Mouse (Mus musculus) liver, embryonic 16.5 days (tissue): ENCODE measurements around the gene Chchd5. TPM values are rescaled to one million over a fixed set of nuclear protein-coding genes. Genes with fewer than 3 reads are reported as not detected.

Source experiments
- ATAC-seq: fragments of 200-750 bp; cut with Nextera tagmentation; 2 replicates; pipeline ENCODE4 v1.8.0; 2017; ENCODE audit warnings: low read depth, mild to moderate bottlenecking, moderate number of reproducible peaks, moderate library complexity
- H3K27ac ChIP-seq: fragments of 300-500 bp; sonication (generic); 2 replicates; pipeline ENCODE4 v1.5.1; 2014; ENCODE audit warnings: mild to moderate bottlenecking, low read length
- H3K27me3 ChIP-seq: fragments of 300-500 bp; sonication (generic); 2 replicates; pipeline ENCODE4 v1.6.1; 2014; ENCODE audit warnings: low read depth, low read length, mixed read lengths; ENCODE audit not compliant: control insufficient read depth, insufficient read depth
- H3K36me3 ChIP-seq: fragments of 300-500 bp; sonication (generic); 2 replicates; pipeline ENCODE4 v1.6.1; 2014; ENCODE audit warnings: mild to moderate bottlenecking; ENCODE audit not compliant: control insufficient read depth, insufficient read depth
- H3K4me1 ChIP-seq: fragments of 300-500 bp; sonication (generic); 2 replicates; pipeline ENCODE4 v1.6.1; 2014; ENCODE audit warnings: low read depth, low read length, mixed read lengths; ENCODE audit not compliant: control insufficient read depth
- H3K4me2 ChIP-seq: fragments of 300-500 bp; sonication (generic); 2 replicates; pipeline ENCODE4 v1.6.1; 2014; ENCODE audit warnings: low read depth, low read length, mixed read lengths
- H3K4me3 ChIP-seq: fragments of 300-500 bp; sonication (generic); 2 replicates; pipeline ENCODE4 v1.5.1; 2014; ENCODE audit warnings: low read depth, mild to moderate bottlenecking, low read length
- H3K9ac ChIP-seq: fragments of 300-500 bp; sonication (generic); 2 replicates; pipeline ENCODE4 v1.6.1; 2014; ENCODE audit warnings: low read depth, low read length
- H3K9me3 ChIP-seq: fragments of 300-500 bp; sonication (generic); replicated peaks from 2 replicates; pipeline ENCODE4 v1.6.1; 2016; ENCODE audit warnings: low read length; ENCODE audit not compliant: control insufficient read depth
- WGBS: fragments of 180-500 bp; shearing (Covaris S2); extraction: QIAGEN DNeasy Blood & Tissue Kit; methylation state at CpG from one replicate; pipeline ENCODE4 v1.1.7; 2014; ENCODE audit not compliant: insufficient replicate concordance; 5-methylcytosine and 5-hydroxymethylcytosine counted together
- polyA plus RNA-seq: library from polyadenylated mRNA; unstranded; fragments of >200 nt; fragmentation: Nextera tagmentation; extraction: Ambion mirVana; gene quantifications from 2 replicates; pipeline ENCODE4 v1.2.1, GENCODE M21; 2015

Chchd5 gene
- polyA plus RNA-seq, 1 experiment from 2014 or later: 10.1 TPM

GRCm38 (mm10) chr2:129175636-129176035 lies 46.1 kb downstream of the Chchd5 start:
- 11% methylated on average over 2 of the region's 2 CpGs for WGBS
- Histone ChIP-seq H3K4me2 (no peak overlapping the region), H3K4me3 (no peak overlapping the region), H3K9me3 (no peaks in the 10 kb centered on the region), H3K36me3 (no peaks in the 10 kb centered on the region), H3K27ac (no peak overlapping the region), H3K9ac (no peak overlapping the region), H3K4me1 (no peaks in the 10 kb centered on the region), H3K27me3 (no peaks in the 10 kb centered on the region)
- ATAC-seq: no peak

DNA sequence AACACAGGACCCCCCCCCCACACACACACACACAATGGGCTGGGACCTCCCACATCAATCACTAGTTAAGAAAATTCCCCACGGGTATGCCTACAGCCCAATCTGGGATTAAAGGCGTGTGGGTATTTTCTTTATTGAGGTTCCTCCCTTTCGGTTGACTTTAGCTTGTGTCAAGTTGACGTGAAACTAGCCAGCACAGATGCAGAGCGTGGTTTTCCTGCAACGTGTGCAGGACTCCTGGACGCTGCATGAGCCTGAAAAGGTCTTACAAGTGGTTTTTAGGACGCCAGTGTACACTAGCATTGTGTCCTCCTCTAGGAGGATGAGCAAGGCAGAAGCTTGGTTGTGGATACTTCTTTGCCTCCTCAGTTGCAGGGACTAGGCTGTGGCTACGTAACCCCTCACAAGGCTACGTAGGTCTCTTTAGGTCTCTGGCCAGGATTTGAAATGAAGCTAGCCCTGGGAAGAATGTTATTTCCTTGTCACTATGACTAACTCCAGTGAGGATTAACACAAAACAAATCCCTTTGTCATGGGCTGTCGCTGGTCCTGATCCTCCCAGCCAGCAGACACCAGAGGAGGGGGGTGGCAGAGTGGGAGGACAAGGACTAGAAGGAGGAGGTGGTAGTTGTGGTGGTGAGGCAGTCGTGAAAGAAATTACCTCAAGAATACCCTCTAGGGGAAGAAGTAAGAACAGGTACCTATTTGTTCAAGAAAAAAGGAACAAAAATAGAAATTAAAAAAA lies 47.3 kb downstream of the Chchd5 start:
- H3K4me2 ChIP-seq: no peak overlapping the region
- no peak overlapping the region for H3K27ac ChIP-seq
- WGBS: 64% methylated on average over 12 of the region's 12 CpGs
- no peaks in the 10 kb centered on the region for H3K27me3 ChIP-seq
- no peaks in the 10 kb centered on the region for H3K36me3 ChIP-seq
- no peak overlapping the region for H3K4me3 ChIP-seq
- no peak overlapping the region for H3K9ac ChIP-seq
- H3K4me1 ChIP-seq: no peaks in the 10 kb centered on the region
- no peak for ATAC-seq
- no peaks in the 10 kb centered on the region for H3K9me3 ChIP-seq

DNA sequence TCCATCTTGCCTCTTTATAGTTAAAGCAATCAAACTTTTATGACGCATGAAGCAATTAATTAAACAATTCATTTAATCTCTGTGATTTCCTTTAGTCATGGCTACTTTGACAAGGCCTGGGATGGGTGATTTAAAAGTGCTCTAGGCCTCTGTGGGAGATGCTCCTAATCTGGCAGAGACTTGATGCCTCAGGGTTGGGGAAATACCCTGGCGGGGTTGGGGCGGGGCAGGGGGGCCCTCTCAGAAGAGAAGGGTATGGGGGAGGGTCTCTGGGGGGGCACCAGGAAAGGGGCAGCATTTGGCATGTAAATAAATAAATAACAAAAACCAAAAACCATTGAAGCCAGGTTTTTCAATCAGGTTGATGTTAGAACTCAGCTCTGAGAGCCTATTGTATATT lies 48.2 kb downstream of the Chchd5 start:
- Histone ChIP-seq H3K9me3 (no peaks in the 10 kb centered on the region), H3K4me1 (no peaks in the 10 kb centered on the region), H3K9ac (no peak overlapping the region), H3K27ac (no peak overlapping the region), H3K4me3 (no peak overlapping the region), H3K27me3 (no peaks in the 10 kb centered on the region), H3K4me2 (no peak overlapping the region), H3K36me3 (no peaks in the 10 kb centered on the region)
- 52% methylated on average over 3 of the region's 3 CpGs for whole genome bisulfite sequencing
- ATAC-seq: no peak

GRCm38 (mm10) chr2:129178182-129178908 lies 48.8 kb downstream of the Chchd5 start:
- H3K27ac ChIP-seq: no peak overlapping the region
- H3K4me1 ChIP-seq: no peaks in the 10 kb centered on the region
- no peaks in the 10 kb centered on the region for H3K36me3 ChIP-seq
- no peak overlapping the region for H3K4me2 ChIP-seq
- H3K4me3 ChIP-seq: no peak overlapping the region
- no peaks in the 10 kb centered on the region for H3K27me3 ChIP-seq
- no peaks in the 10 kb centered on the region for H3K9me3 ChIP-seq
- no peak overlapping the region for H3K9ac ChIP-seq
- ATAC-seq: no peak
- WGBS: 45% methylated on average over 10 of the region's 10 CpGs

GRCm38 (mm10) chr2:129179946-129180853 lies 50.7 kb downstream of the Chchd5 start:
- Histone ChIP-seq H3K4me2 (no peak overlapping the region), H3K27ac (no peak overlapping the region), H3K9me3 (no peaks in the 10 kb centered on the region), H3K4me1 (no peaks in the 10 kb centered on the region), H3K4me3 (no peak overlapping the region), H3K36me3 (no peaks in the 10 kb centered on the region), H3K27me3 (no peaks in the 10 kb centered on the region), H3K9ac (no peak overlapping the region)
- no peak for ATAC-seq
- WGBS: 28% methylated on average over 8 of the region's 8 CpGs

DNA sequence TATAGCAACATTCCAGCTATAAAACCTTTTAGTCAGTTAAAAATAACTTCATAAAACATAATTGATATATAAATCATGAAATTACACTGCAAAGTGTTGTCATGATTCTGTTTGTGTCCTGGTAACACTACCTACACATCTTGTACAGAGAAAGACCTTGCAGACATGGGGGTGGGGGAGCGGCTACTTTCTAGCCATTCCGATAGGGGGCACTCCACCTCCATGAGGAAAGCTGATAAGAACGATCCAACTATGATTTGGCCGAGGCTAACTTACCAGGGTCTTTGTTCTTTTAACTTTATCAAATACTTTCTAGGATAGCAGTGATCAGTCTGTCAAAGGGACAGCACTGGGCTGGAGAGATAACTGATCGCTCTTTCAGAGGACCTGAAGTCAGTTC lies 52.0 kb downstream of the Chchd5 start:
- H3K9ac ChIP-seq: no peak overlapping the region
- no peak for ATAC-seq
- WGBS: 52% methylated on average over 5 of the region's 5 CpGs

GRCm38 (mm10) chr2:129182412-129182811 lies 52.9 kb downstream of the Chchd5 start:
- no peak overlapping the region for H3K9ac ChIP-seq
- H3K36me3 ChIP-seq: no peaks in the 10 kb centered on the region
- H3K9me3 ChIP-seq: no peaks in the 10 kb centered on the region
- 91% methylated on average over 1 of the region's 1 CpGs for WGBS
- no peak overlapping the region for H3K4me3 ChIP-seq
- H3K27me3 ChIP-seq: no peaks in the 10 kb centered on the region
- ATAC-seq: no peak
- no peak overlapping the region for H3K27ac ChIP-seq
- peaks cover 3% of the 10 kb centered on the region; the same call in 1 of the 2 replicates for H3K4me1 ChIP-seq
- no peak overlapping the region for H3K4me2 ChIP-seq

More for the DNA sequence above, 52.0 kb downstream of the Chchd5 start:
- H3K4me1 ChIP-seq: peaks cover 2% of the 10 kb centered on the region; the same call in 1 of the 2 replicates
- H3K36me3 ChIP-seq: no peaks in the 10 kb centered on the region
- no peak overlapping the region for H3K4me3 ChIP-seq
- H3K27me3 ChIP-seq: no peaks in the 10 kb centered on the region
- no peak overlapping the region for H3K4me2 ChIP-seq
- no peak overlapping the region for H3K27ac ChIP-seq
- H3K9me3 ChIP-seq: no peaks in the 10 kb centered on the region

DNA sequence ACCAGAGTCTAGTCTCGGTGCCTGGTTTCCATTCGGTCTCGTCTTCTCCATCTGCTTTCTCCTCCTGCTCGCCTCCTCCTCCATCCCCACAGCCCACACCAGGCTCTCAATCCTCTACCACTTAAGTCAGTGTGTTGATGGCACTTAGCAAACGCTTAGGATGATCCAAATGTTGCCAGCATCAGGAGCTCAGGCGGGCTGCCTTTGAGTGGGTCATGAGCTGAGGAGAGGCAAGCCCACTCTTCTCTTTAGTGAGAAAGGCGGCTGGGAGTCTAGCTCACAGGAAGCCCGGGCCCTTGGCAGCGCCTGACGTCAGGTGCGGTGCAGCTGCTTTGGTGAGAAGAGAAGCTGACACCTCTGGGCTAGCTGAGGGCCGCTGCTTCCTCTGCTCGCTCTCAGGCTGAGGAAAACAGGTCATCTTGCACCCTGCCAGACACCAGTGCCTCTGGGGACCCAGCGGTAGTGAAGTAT lies 54.1 kb downstream of the Chchd5 start:
- Histone ChIP-seq H3K4me1 (peaks cover 3% of the 10 kb centered on the region; the same call in 1 of the 2 replicates), H3K9ac (no peak overlapping the region), H3K36me3 (no peaks in the 10 kb centered on the region), H3K27me3 (no peaks in the 10 kb centered on the region), H3K27ac (no peak overlapping the region), H3K4me2 (no peak overlapping the region), H3K4me3 (no peak overlapping the region), H3K9me3 (no peaks in the 10 kb centered on the region)
- no peak for ATAC-seq
- WGBS: 44% methylated on average over 14 of the region's 14 CpGs
